Mouse (Mus musculus) myocyte (in vitro differentiated cells): ENCODE results near the gene Pkd1l3.

Experiments
- CEBPB ChIP-seq: IDR thresholded peaks from 2 replicates; pipeline ENCODE4 v1.6.1; 2011; ENCODE audit warnings: mild to moderate bottlenecking, moderate library complexity; ENCODE audit not compliant: poor library complexity, insufficient read depth, severe bottlenecking
- MAX ChIP-seq: IDR thresholded peaks from one replicate; pipeline ENCODE4 v1.6.1; 2011; ENCODE audit warnings: low read depth, mild to moderate bottlenecking, control low read depth
- POLR2A ChIP-seq: IDR thresholded peaks from one replicate; pipeline ENCODE4 v1.6.1; 2011; ENCODE audit warnings: low read depth, mild to moderate bottlenecking, control low read depth, moderate library complexity; ENCODE audit not compliant: insufficient read length
- POLR2AphosphoS2 ChIP-seq: IDR thresholded peaks from one replicate; pipeline ENCODE4 v1.6.1; 2011; ENCODE audit warnings: low read depth, control low read depth; ENCODE audit not compliant: insufficient read length
- TCF12 ChIP-seq: IDR thresholded peaks from one replicate; pipeline ENCODE4 v1.6.1; 2011; ENCODE audit warnings: mild to moderate bottlenecking, control low read depth; ENCODE audit not compliant: poor library complexity, insufficient read depth, severe bottlenecking
- TCF3 ChIP-seq: IDR thresholded peaks from one replicate; pipeline ENCODE4 v1.6.1; 2011; ENCODE audit warnings: low read depth, control low read depth; ENCODE audit not compliant: insufficient read length

GRCm38 (mm10) chr8:109693146-109693900, 79.0 kb downstream of the Pkd1l3 start, which contains the start of gene Ist1:
- TF ChIP-seq POLR2A (peak; percentile 83), POLR2AphosphoS2 (peak; percentile 95), TCF3 (no peak), CEBPB (no peak), TCF12 (no peak), MAX (no peak)
